Comparison of ENCODE assay signal across 9 mouse cellular contexts in genomic region chr9:118506404-118507231, GRCm38 (mm10). TPM values are rescaled to one million over a fixed set of nuclear protein-coding genes. Genes with fewer than 3 reads are reported as not detected.
DNase-seq lines count a peak whose midpoint lies in the region; ATAC-seq and TF ChIP-seq lines count a peak whose summit lies in the region.
"Had no signal": no experiment of that assay in that cellular context is flagged by ENCODE, and none has a peak within 500 bp of the region (broad histone marks: within the 10 kb centered on the region; RNA-seq: fewer than 3 reads in every experiment).

No protein-coding gene starts in this region.

- TF ChIP-seq RAD21 in MEL (IDR thresholded peaks at IDR 0.05; ENCODE audit: low read depth, low read length) = no peak

- H3K9me3 ChIP-seq in MEL (replicated peaks; ENCODE audit: insufficient read depth, low read length) = no peaks in the 10 kb centered on the region
- no peaks in the 10 kb centered on the region for H3K9me3 ChIP-seq in intestine, embryonic 14.5 days (ENCODE audit: control insufficient read depth, low read length)
- H3K9me3 ChIP-seq in liver, embryonic 13.5 days (replicated peaks) = no peaks in the 10 kb centered on the region

- peak; percentile 47 for DNase-seq in A20 (ENCODE audit: low read depth, low spot score)
- DNase-seq in MEL (ENCODE audit: low read depth, low spot score) = peak; percentile 41
- peak; percentile 63 for DNase-seq in cerebellum, adult 9-11 months
- peak; percentile 59 for DNase-seq in gastrocnemius, postnatal 10 days
- DNase-seq in intestine, embryonic 14.5 days (ENCODE audit: low spot score) = peak; percentile 72
- DNase-seq in liver, embryonic 13.5 days = no peak
- DNase-seq in natural killer cell, adult 2 months (ENCODE audit: low spot score in 2 of 2) = peak; percentile 48 to 49
- DNase-seq in ovary, postnatal 14 days (ENCODE audit: low spot score) = no peak

- peaks cover 46% of the 10 kb centered on the region for H3K79me2 ChIP-seq in MEL (ENCODE audit: control insufficient read depth, insufficient read depth, low read length, poor library complexity)

- H3K4me3 ChIP-seq in MEL (ENCODE audit: control insufficient read depth in 1 of 2, insufficient read depth in 1 of 2, low read depth in 2 of 2, low read length in 2 of 2) = peak overlapping the region; percentile 73 to 74
- H3K4me3 ChIP-seq in intestine, embryonic 14.5 days (ENCODE audit: low read depth, low read length) = peak overlapping the region; percentile 98
- peak overlapping the region; percentile 91 for H3K4me3 ChIP-seq in liver, embryonic 13.5 days (replicated peaks)

- peaks cover 0 to 8% of the 10 kb centered on the region in 2 experiments; a peak in 2 of 4 replicates for H3K36me3 ChIP-seq in MEL (ENCODE audit: control insufficient read depth in 1 of 2, insufficient read depth in 2 of 2, low read length in 2 of 2)
- H3K36me3 ChIP-seq in intestine, embryonic 14.5 days (ENCODE audit: control insufficient read depth, insufficient read depth, low read length) = no peaks in the 10 kb centered on the region
- 0 out of 2 replicates have a peak, but pooled peaks cover 4% of the 10 kb centered on the region for H3K36me3 ChIP-seq in liver, embryonic 13.5 days

- H3K27me3 ChIP-seq in MEL (ENCODE audit: control insufficient read depth in 1 of 2, insufficient read depth in 2 of 2, low read length in 2 of 2) = no peaks in the 10 kb centered on the region; a peak in 1 of 4 replicates
- H3K27me3 ChIP-seq in intestine, embryonic 14.5 days (replicated peaks; ENCODE audit: control insufficient read depth, insufficient read depth, low read length) = no peaks in the 10 kb centered on the region
- H3K27me3 ChIP-seq in liver, embryonic 13.5 days = no peaks in the 10 kb centered on the region

- TF ChIP-seq CTCF in MEL (IDR thresholded peaks at IDR 0.05 in 2 of 3, conservative IDR thresholded peaks at IDR 0.05 in 1 of 3; ENCODE audit: control insufficient read depth in 1 of 3, insufficient read depth in 1 of 3, low read depth in 2 of 3, low read length in 3 of 3, poor library complexity in 1 of 3, severe bottlenecking in 1 of 3) = no peak

- peak overlapping the region; percentile 91 for H3K9ac ChIP-seq in MEL (ENCODE audit: control insufficient read depth, low read depth, low read length, poor library complexity, severe bottlenecking)
- peak overlapping the region; percentile 85 for H3K9ac ChIP-seq in intestine, embryonic 14.5 days (ENCODE audit: low read length)
- H3K9ac ChIP-seq in liver, embryonic 13.5 days = peak overlapping the region; percentile 88

- no peak for TF ChIP-seq EP300 in MEL (IDR thresholded peaks at IDR 0.05; ENCODE audit: low read depth in 1 of 2, low read length in 2 of 2)

- peak; percentile 38 for ATAC-seq in intestine, embryonic 14.5 days (replicated peaks; ENCODE audit: low FRiP score, low TSS enrichment, low read depth)
- ATAC-seq in liver, embryonic 13.5 days (ENCODE audit: low read depth) = peak; percentile 59

- H3K4me2 ChIP-seq in intestine, embryonic 14.5 days (ENCODE audit: low read length) = peak overlapping the region; percentile 100
- H3K4me2 ChIP-seq in liver, embryonic 13.5 days = peak overlapping the region; percentile 82

- H3K27ac ChIP-seq in MEL (ENCODE audit: control insufficient read depth, low read depth, low read length) = 0 out of 2 replicates have a peak overlapping the region, but pooled peaks have one; percentile 13
- peak overlapping the region; percentile 52; the same call in 1 of the 2 replicates for H3K27ac ChIP-seq in intestine, embryonic 14.5 days (ENCODE audit: low read depth)
- H3K27ac ChIP-seq in liver, embryonic 13.5 days = peak overlapping the region; percentile 75

- H3K4me1 ChIP-seq in MEL (ENCODE audit: control insufficient read depth in 1 of 2, insufficient read depth in 2 of 2, low read length in 2 of 2) = peaks cover 3 to 11% of the 10 kb centered on the region in 2 experiments
- peaks cover 9% of the 10 kb centered on the region for H3K4me1 ChIP-seq in intestine, embryonic 14.5 days (replicated peaks; ENCODE audit: control insufficient read depth, insufficient read depth, low read length)
- peaks cover 45% of the 10 kb centered on the region for H3K4me1 ChIP-seq in liver, embryonic 13.5 days (replicated peaks)

- under 1% methylated on average over 57 of the region's 57 CpGs for WGBS in intestine, embryonic 14.5 days
- under 1% methylated on average over 57 of the region's 57 CpGs for WGBS in liver, embryonic 13.5 days (ENCODE audit: insufficient replicate concordance)

- TF ChIP-seq POLR2A in MEL (IDR thresholded peaks at IDR 0.05; ENCODE audit: control insufficient read depth in 1 of 2, insufficient read depth in 1 of 2, low read depth in 1 of 2, low read length in 2 of 2, poor library complexity in 1 of 2) = peak in 1 of 2 experiments; percentile 1; a peak in 1 of 4 replicates

TF ChIP-seq in MEL, 35 proteins besides CTCF, POLR2A, EP300 and RAD21:
- TF ChIP-seq NELFE (IDR thresholded peaks at IDR 0.05; ENCODE audit: low read depth, low read length) (no peak), KAT2A (conservative IDR thresholded peaks at IDR 0.05; ENCODE audit: low read depth, low read length) (no peak), MAFK (IDR thresholded peaks at IDR 0.05; ENCODE audit: borderline replicate concordance, low read depth, low read length) (no peak), USF1 (IDR thresholded peaks at IDR 0.05; ENCODE audit: low read depth, low read length) (no peak), UBTF (IDR thresholded peaks at IDR 0.05; ENCODE audit: borderline replicate concordance, insufficient read depth, low read depth, low read length) (no peak), MYB (IDR thresholded peaks at IDR 0.05; ENCODE audit: low read depth, low read length) (no peak), JUND (IDR thresholded peaks at IDR 0.05; ENCODE audit: low read depth, low read length) (no peak), SMC3 (IDR thresholded peaks at IDR 0.05; ENCODE audit: low read depth, low read length) (no peak), GATA1 (IDR thresholded peaks at IDR 0.05; ENCODE audit: low read depth, low read length) (no peak), TAL1 (IDR thresholded peaks at IDR 0.05; ENCODE audit: low read length) (no peak), POLR2AphosphoS2 (IDR thresholded peaks at IDR 0.05; ENCODE audit: low read length) (no peak), E2F4 (IDR thresholded peaks at IDR 0.05; ENCODE audit: borderline replicate concordance, low read depth, low read length) (no peak), MAX (IDR thresholded peaks at IDR 0.05; ENCODE audit: low read length) (no peak), ZMIZ1 (IDR thresholded peaks at IDR 0.05; ENCODE audit: low read depth, low read length) (no peak), ETS1 (IDR thresholded peaks at IDR 0.05; ENCODE audit: low read depth, low read length) (no peak), ZNF384 (IDR thresholded peaks at IDR 0.05; ENCODE audit: low read depth, low read length) (no peak), ZKSCAN1 (IDR thresholded peaks at IDR 0.05; ENCODE audit: low read depth, low read length) (no peak), MYC (IDR thresholded peaks at IDR 0.05; ENCODE audit: low read depth, low read length) (no peak)

RNA-seq across cellular contexts. Expression of gene Golga4, which starts 0.6 kb away (rescaled TPM):
- 29.1 and 29.8 TPM in 2 replicates for total RNA-seq in MEL (2012; rRNA removed)
- polyA plus RNA-seq in MEL (2012; ENCODE audit: insufficient read depth in 1 of 2, insufficient read length in 2 of 2, low read depth in 1 of 2, low replicate concordance in 2 of 2, missing spikeins in 1 of 2) = 100 to 1,000 TPM in 1 of 2 experiments, 10 to 100 TPM in 1; 38.9 to 465 TPM
- total RNA-seq in gastrocnemius, postnatal 10 days (2021) = 100 to 1,000 TPM; 144 to 160 TPM
- 59.5 and 64.3 TPM in 2 replicates for polyA plus RNA-seq in intestine, embryonic 14.5 days (2014; fragmentation: Nextera tagmentation; extraction: Ambion mirVana)
- polyA plus RNA-seq in liver, embryonic 13.5 days (2015; fragmentation: Nextera tagmentation; extraction: Ambion mirVana) = 14.6 and 17.7 TPM in 2 replicates

RNA-seq across cellular contexts. Expression of gene Eomes, which starts 28.6 kb away (rescaled TPM):
- not detected in 2 replicates for total RNA-seq in MEL (2012; rRNA removed)
- not detected for polyA plus RNA-seq in MEL (2012; ENCODE audit: insufficient read depth in 1 of 2, insufficient read length in 2 of 2, low read depth in 1 of 2, low replicate concordance in 2 of 2, missing spikeins in 1 of 2)
- total RNA-seq in gastrocnemius, postnatal 10 days (2021) = not detected
- 0.07 and 0.34 TPM in 2 replicates for polyA plus RNA-seq in intestine, embryonic 14.5 days (2014; fragmentation: Nextera tagmentation; extraction: Ambion mirVana)
- polyA plus RNA-seq in liver, embryonic 13.5 days (2015; fragmentation: Nextera tagmentation; extraction: Ambion mirVana) = not detected in 2 replicates
- total RNA-seq: gastrocnemius, postnatal 36 days had no signal

Comparison
In these comparisons a context has a peak if more than half of its experiments do, and no peak if none do; other contexts are left out.
1. DNase-seq: peak in A20 (single experiment), MEL (single experiment), cerebellum, adult 9-11 months (single experiment), gastrocnemius, postnatal 10 days (single experiment), intestine, embryonic 14.5 days (single experiment) and natural killer cell, adult 2 months (2 of 2); none in liver, embryonic 13.5 days (single experiment) and ovary, postnatal 14 days (single experiment).
2. H3K27ac ChIP-seq: peak in every context shown above with its lines; median percentile 75 in liver, embryonic 13.5 days; 52 in intestine, embryonic 14.5 days; 13 in MEL.
3. Peak in every context shown above with its lines, with median percentiles within 50 percentile points of each other: H3K4me3 ChIP-seq and H3K9ac ChIP-seq.